Mouse (Mus musculus) E14TG2a.4 (cell line): ENCODE measurements around the gene Tmem59.

Experiments
- H3K27me3 ChIP-seq: 2 replicates; pipeline ENCODE4 v1.6.1; 2014; ENCODE audit warnings: low read length, control low read depth; ENCODE audit not compliant: insufficient read depth
- H3K36me3 ChIP-seq: 2 replicates; pipeline ENCODE4 v1.6.1; 2014; ENCODE audit warnings: low read length, control low read depth; ENCODE audit not compliant: insufficient read depth
- H3K4me1 ChIP-seq: replicated peaks from 2 replicates; pipeline ENCODE4 v1.6.1; 2014; ENCODE audit warnings: low read depth, low read length, control low read depth
- H3K4me3 ChIP-seq: replicated peaks from 2 replicates; pipeline ENCODE4 v1.5.1; 2014; ENCODE audit warnings: mild to moderate bottlenecking, low read length
- H3K9me3 ChIP-seq: 2 replicates; pipeline ENCODE4 v1.6.1; 2014; ENCODE audit warnings: low read length, control low read depth
- CTCF ChIP-seq: conservative IDR thresholded peaks from 2 replicates; pipeline ENCODE4 v1.5.1; 2014; ENCODE audit warnings: low read length
- NANOG ChIP-seq: IDR thresholded peaks from 2 replicates; pipeline ENCODE4 v1.6.1; 2014; ENCODE audit warnings: borderline replicate concordance, low read length, mixed read lengths
- POU5F1 ChIP-seq: IDR thresholded peaks from 2 replicates; pipeline ENCODE4 v1.6.1; 2014; ENCODE audit warnings: low read length, borderline replicate concordance

Tmem59 gene

DNA sequence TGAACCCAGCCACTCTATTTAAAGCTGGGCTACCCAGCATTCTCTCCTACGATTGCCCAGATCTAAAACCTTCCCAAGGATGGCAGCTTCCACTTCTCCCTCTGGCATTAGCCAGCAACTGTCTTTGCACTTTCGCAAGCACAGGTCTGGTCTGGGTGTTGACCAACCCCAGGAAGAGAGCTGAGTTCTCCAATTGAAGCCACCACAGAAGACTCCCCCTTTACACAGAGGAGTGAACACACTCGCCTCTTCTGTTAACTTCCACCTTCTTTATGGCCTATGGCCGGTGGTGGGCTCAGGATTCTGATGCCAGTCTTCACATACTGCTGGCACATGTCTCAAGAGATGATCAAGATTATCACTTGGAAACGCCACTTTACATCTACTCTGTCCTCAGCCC is 10.4 kb upstream of the Tmem59 start:
- peaks cover 3% of the 10 kb centered on the region for H3K4me1 ChIP-seq
- no peaks in the 10 kb centered on the region for H3K9me3 ChIP-seq
- peaks cover 36% of the 10 kb centered on the region for H3K36me3 ChIP-seq
- TF ChIP-seq CTCF = no peak
- no peak for TF ChIP-seq POU5F1
- TF ChIP-seq NANOG = no peak
- no peak overlapping the region for H3K4me3 ChIP-seq
- H3K27me3 ChIP-seq = no peaks in the 10 kb centered on the region

- TF ChIP-seq POU5F1 (no peak), CTCF (no peak), NANOG (no peak)
Observed at GRCm38 (mm10) chr4:107177506-107177905, 693 bp upstream of the Tmem59 start.

GRCm38 (mm10) chr4:107178830-107179490 is 761 bp downstream of the Tmem59 start, which contains the start of gene Tceanc2:
TSS of gene Tceanc2 (minus strand) at chr4:107179116.
- TF ChIP-seq NANOG = no peak
- no peak for TF ChIP-seq POU5F1
- no peak for TF ChIP-seq CTCF
- peak within 1 kb of the TSS; percentile 98 for H3K4me3 ChIP-seq
- no peaks in the 10 kb centered on the region for H3K9me3 ChIP-seq
- H3K4me1 ChIP-seq = peaks cover 49% of the 10 kb centered on the region
- peaks cover 21% of the 10 kb centered on the region for H3K36me3 ChIP-seq
- H3K27me3 ChIP-seq = no peaks in the 10 kb centered on the region

More at GRCm38 (mm10) chr4:107177506-107177905, 693 bp upstream of the Tmem59 start:
- Histone ChIP-seq H3K4me1 (peaks cover 41% of the 10 kb centered on the region), H3K36me3 (peaks cover 35% of the 10 kb centered on the region), H3K27me3 (no peaks in the 10 kb centered on the region), H3K9me3 (no peaks in the 10 kb centered on the region), H3K4me3 (peak overlapping the region; percentile 98)

DNA sequence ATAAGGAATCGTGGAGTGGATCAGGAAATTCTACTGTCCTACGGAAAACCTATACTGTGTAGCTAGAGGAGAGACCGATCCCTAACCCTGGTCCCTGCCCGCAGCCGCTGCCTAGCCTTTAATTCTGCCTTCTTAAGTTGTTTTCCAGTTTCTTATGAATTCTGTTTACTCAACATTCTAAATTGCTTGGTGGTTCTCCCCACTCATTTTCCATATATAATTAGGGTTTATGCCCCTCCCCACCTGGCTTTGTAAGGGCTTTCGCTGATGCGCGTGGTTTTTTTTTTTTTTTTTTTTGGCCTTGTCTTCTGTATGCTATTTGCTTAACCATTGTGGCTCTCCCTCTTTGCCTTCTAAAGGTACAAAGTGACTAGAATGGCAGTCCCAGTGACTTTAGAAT is 1.4 kb downstream of the Tmem59 start:
- peaks cover 49% of the 10 kb centered on the region for H3K4me1 ChIP-seq
- H3K9me3 ChIP-seq = no peaks in the 10 kb centered on the region
- peaks cover 19% of the 10 kb centered on the region for H3K36me3 ChIP-seq
- TF ChIP-seq CTCF = no peak
- TF ChIP-seq POU5F1 = no peak
- TF ChIP-seq NANOG = no peak
- peak overlapping the region; percentile 98 for H3K4me3 ChIP-seq
- H3K27me3 ChIP-seq = no peaks in the 10 kb centered on the region

DNA sequence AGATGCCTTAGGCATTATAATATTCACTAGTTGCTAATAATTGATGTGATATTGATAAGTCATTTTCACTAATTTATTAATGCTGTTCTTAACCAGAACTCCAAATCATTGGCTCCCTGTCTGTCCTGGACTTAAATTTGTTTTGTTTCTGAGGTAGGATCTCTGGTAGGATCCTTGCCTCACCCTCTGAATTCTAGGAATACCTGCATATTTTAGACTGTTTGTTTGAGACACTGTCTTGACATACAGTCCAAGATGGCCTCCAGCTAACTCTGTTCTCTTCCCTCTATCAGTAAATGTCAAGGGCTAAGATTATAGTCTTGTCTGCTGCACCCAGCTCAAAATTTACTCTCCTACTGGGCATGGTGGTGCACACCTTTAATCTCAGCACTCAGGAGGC is 2.5 kb downstream of the Tmem59 start:
- Histone ChIP-seq H3K4me3 (peak overlapping the region; percentile 98; the same call in 1 of the 2 replicates), H3K36me3 (peaks cover 15% of the 10 kb centered on the region), H3K9me3 (no peaks in the 10 kb centered on the region), H3K27me3 (no peaks in the 10 kb centered on the region), H3K4me1 (peaks cover 49% of the 10 kb centered on the region)
- no peak for TF ChIP-seq CTCF
- no peak for TF ChIP-seq NANOG
- TF ChIP-seq POU5F1 = no peak

GRCm38 (mm10) chr4:107181866-107182265 is 3.7 kb downstream of the Tmem59 start:
- no peak for TF ChIP-seq POU5F1
- no peak for TF ChIP-seq CTCF
- TF ChIP-seq NANOG = no peak
- Histone ChIP-seq H3K27me3 (no peaks in the 10 kb centered on the region), H3K36me3 (peaks cover 16% of the 10 kb centered on the region), H3K4me1 (peaks cover 47% of the 10 kb centered on the region), H3K4me3 (no peak overlapping the region), H3K9me3 (no peaks in the 10 kb centered on the region)

GRCm38 (mm10) chr4:107182796-107183195 is 4.6 kb downstream of the Tmem59 start:
- Histone ChIP-seq H3K36me3 (peaks cover 24% of the 10 kb centered on the region), H3K4me1 (peaks cover 39% of the 10 kb centered on the region), H3K9me3 (no peaks in the 10 kb centered on the region), H3K4me3 (no peak overlapping the region), H3K27me3 (no peaks in the 10 kb centered on the region)
- no peak for TF ChIP-seq NANOG
- TF ChIP-seq POU5F1 = no peak
- no peak for TF ChIP-seq CTCF

- peaks cover 28% of the 10 kb centered on the region for H3K36me3 ChIP-seq
- no peaks in the 10 kb centered on the region for H3K27me3 ChIP-seq
- H3K4me1 ChIP-seq = peaks cover 39% of the 10 kb centered on the region
- no peak overlapping the region for H3K4me3 ChIP-seq
- H3K9me3 ChIP-seq = no peaks in the 10 kb centered on the region
- TF ChIP-seq POU5F1 (no peak), NANOG (no peak), CTCF (no peak)
Observed at GRCm38 (mm10) chr4:107183203-107183602, 5.0 kb downstream of the Tmem59 start.
